Mouse (Mus musculus) MEL (cell line): ENCODE measurements at regions not wholly inside any gene's neighbourhood (a gene's known extent, or its start where the extent isn't known, plus 50 kb on each side); places are given as distances from the start of the nearest gene placed in this dataset.

Experiments
- DNase-seq: peaks from one replicate; pipeline ENCODE4 v3.0.0; 2011; ENCODE audit warnings: low read depth, low spot score
- H3K27ac ChIP-seq: 2 replicates; pipeline ENCODE4 v1.5.1; 2012; ENCODE audit warnings: low read depth, mild to moderate bottlenecking, control low read depth, low read length, moderate library complexity; ENCODE audit not compliant: control insufficient read depth
- H3K27me3 ChIP-seq, 2 experiments: fragments of 150-350 bp in 1 of 2; sonication (generic) in 1 of 2; 2 replicates each; pipeline ENCODE4 v1.6.1; 2012; ENCODE audit warnings: low read length in 2 of 2, mild to moderate bottlenecking in 2 of 2, improper control_type of control experiment in 1 of 2, moderate library complexity in 1 of 2; ENCODE audit not compliant: insufficient read depth in 2 of 2, control insufficient read depth in 1 of 2
- H3K36me3 ChIP-seq, 2 experiments: 2 replicates each; pipeline ENCODE4 v1.6.1; 2012 to 2014; ENCODE audit warnings: low read length in 2 of 2, improper control_type of control experiment in 1 of 2, inconsistent platforms in 1 of 2, mild to moderate bottlenecking in 1 of 2; ENCODE audit not compliant: insufficient read depth in 2 of 2, control insufficient read depth in 1 of 2
- H3K4me1 ChIP-seq, 2 experiments: fragments of 150-350 bp in 1 of 2; sonication (generic) in 1 of 2; 2 replicates each; pipeline ENCODE4 v1.6.1; 2012; ENCODE audit warnings: low read length in 2 of 2, improper control_type of control experiment in 1 of 2, mild to moderate bottlenecking in 1 of 2; ENCODE audit not compliant: insufficient read depth in 2 of 2, control insufficient read depth in 1 of 2
- H3K4me3 ChIP-seq, 2 experiments: fragments of 150-350 bp in 1 of 2; sonication (generic) in 1 of 2; 2 replicates each; pipeline ENCODE4 v1.5.1; 2012; ENCODE audit warnings: low read depth in 2 of 2, low read length in 2 of 2, mild to moderate bottlenecking in 2 of 2, moderate library complexity in 2 of 2, control low read depth in 1 of 2, improper control_type of control experiment in 1 of 2; ENCODE audit not compliant: control insufficient read depth in 1 of 2, insufficient read depth in 1 of 2
- H3K79me2 ChIP-seq: 2 replicates; pipeline ENCODE4 v1.6.1; 2012; ENCODE audit warnings: mild to moderate bottlenecking, low read length, moderate library complexity; ENCODE audit not compliant: control insufficient read depth, poor library complexity, insufficient read depth
- H3K9ac ChIP-seq: 2 replicates; pipeline ENCODE4 v1.6.1; 2012; ENCODE audit warnings: low read depth, mild to moderate bottlenecking, control low read depth, low read length, moderate library complexity; ENCODE audit not compliant: control insufficient read depth, poor library complexity, severe bottlenecking
- H3K9me3 ChIP-seq: fragments of 150-350 bp; sonication (generic); replicated peaks from 2 replicates; pipeline ENCODE4 v1.6.1; 2012; ENCODE audit warnings: mild to moderate bottlenecking, low read length, improper control_type of control experiment, moderate library complexity; ENCODE audit not compliant: insufficient read depth
- CHD1 ChIP-seq: IDR thresholded peaks from 2 replicates; pipeline ENCODE4 v1.6.1; 2012; ENCODE audit warnings: low read depth, mild to moderate bottlenecking, inconsistent platforms, low read length, improper control_type of control experiment
- CTCF ChIP-seq, 3 experiments: IDR thresholded peaks in 2 of 3; conservative IDR thresholded peaks in 1 of 3; 2 replicates each; pipeline ENCODE4 v1.5.1; 2011 to 2012; ENCODE audit warnings: low read length in 3 of 3, low read depth in 2 of 3, mild to moderate bottlenecking in 2 of 3, improper control_type of control experiment in 1 of 3, inconsistent platforms in 1 of 3, mixed read lengths in 1 of 3, moderate library complexity in 1 of 3; ENCODE audit not compliant: control insufficient read depth in 1 of 3, insufficient read depth in 1 of 3, poor library complexity in 1 of 3, severe bottlenecking in 1 of 3
- ELF1 ChIP-seq: IDR thresholded peaks from 2 replicates; pipeline ENCODE4 v1.6.1; 2014; ENCODE audit warnings: low read depth, mild to moderate bottlenecking, inconsistent platforms, low read length, improper control_type of control experiment, moderate library complexity
- EP300 ChIP-seq, 2 experiments: IDR thresholded peaks; 2 replicates each; pipeline ENCODE4 v1.6.1; 2011; ENCODE audit warnings: improper control_type of control experiment in 2 of 2, low read length in 2 of 2, low read depth in 1 of 2, mild to moderate bottlenecking in 1 of 2
- HCFC1 ChIP-seq: IDR thresholded peaks from 2 replicates; pipeline ENCODE4 v1.6.1; 2012; ENCODE audit warnings: low read depth, mild to moderate bottlenecking, inconsistent platforms, low read length, improper control_type of control experiment, moderate library complexity
- KAT2A ChIP-seq: conservative IDR thresholded peaks from 2 replicates; pipeline ENCODE4 v1.6.1; 2012; ENCODE audit warnings: low read depth, low read length, improper control_type of control experiment, inconsistent platforms
- MAFK ChIP-seq: IDR thresholded peaks from 2 replicates; pipeline ENCODE4 v1.6.1; 2011; ENCODE audit warnings: low read depth, mild to moderate bottlenecking, low read length, improper control_type of control experiment, borderline replicate concordance
- MAX ChIP-seq: IDR thresholded peaks from 2 replicates; pipeline ENCODE4 v1.6.1; 2011; ENCODE audit warnings: low read length, improper control_type of control experiment
- MYB ChIP-seq: IDR thresholded peaks from 2 replicates; pipeline ENCODE4 v1.6.1; 2011; ENCODE audit warnings: mild to moderate bottlenecking, low read depth, low read length, improper control_type of control experiment
- NELFE ChIP-seq: IDR thresholded peaks from 2 replicates; pipeline ENCODE4 v1.6.1; 2011; ENCODE audit warnings: low read depth, low read length, improper control_type of control experiment
- POLR2AphosphoS2 ChIP-seq: IDR thresholded peaks from 2 replicates; pipeline ENCODE4 v1.6.1; 2011; ENCODE audit warnings: low read length, improper control_type of control experiment
- POLR2AphosphoS5 ChIP-seq: IDR thresholded peaks from 2 replicates; pipeline ENCODE4 v1.6.1; 2012; ENCODE audit warnings: low read depth, borderline replicate concordance, mild to moderate bottlenecking, inconsistent platforms, low read length, moderate library complexity, mixed read lengths
- RCOR1 ChIP-seq: IDR thresholded peaks from 2 replicates; pipeline ENCODE4 v1.6.1; 2012; ENCODE audit warnings: low read depth, mild to moderate bottlenecking, inconsistent platforms, low read length, improper control_type of control experiment
- SIN3A ChIP-seq: IDR thresholded peaks from 2 replicates; pipeline ENCODE4 v1.6.1; 2012; ENCODE audit warnings: low read length, improper control_type of control experiment, inconsistent platforms
- SMC3 ChIP-seq: IDR thresholded peaks from 2 replicates; pipeline ENCODE4 v1.6.1; 2011; ENCODE audit warnings: low read depth, low read length, improper control_type of control experiment
- TAL1 ChIP-seq: IDR thresholded peaks from 2 replicates; pipeline ENCODE4 v1.6.1; 2012; ENCODE audit warnings: mild to moderate bottlenecking, inconsistent platforms, low read length, moderate library complexity, mixed read lengths
- TBP ChIP-seq: IDR thresholded peaks from 2 replicates; pipeline ENCODE4 v1.8.0; 2011; ENCODE audit warnings: low read depth, low read length, improper control_type of control experiment
- ZC3H11A ChIP-seq: IDR thresholded peaks from 2 replicates; pipeline ENCODE4 v1.6.1; 2012; ENCODE audit warnings: low read depth, mild to moderate bottlenecking, inconsistent platforms, low read length, improper control_type of control experiment
- ZKSCAN1 ChIP-seq: IDR thresholded peaks from 2 replicates; pipeline ENCODE4 v1.6.1; 2012; ENCODE audit warnings: low read depth, mild to moderate bottlenecking, inconsistent platforms, low read length, improper control_type of control experiment, moderate library complexity
- ZMIZ1 ChIP-seq: IDR thresholded peaks from 2 replicates; pipeline ENCODE4 v1.6.1; 2012; ENCODE audit warnings: low read depth, mild to moderate bottlenecking, inconsistent platforms, low read length, improper control_type of control experiment, moderate library complexity
- ZNF384 ChIP-seq: IDR thresholded peaks from 2 replicates; pipeline ENCODE4 v1.6.1; 2012; ENCODE audit warnings: low read depth, mild to moderate bottlenecking, inconsistent platforms, low read length, improper control_type of control experiment

- TF ChIP-seq ZKSCAN1 (no peak), RCOR1 (no peak), CTCF (IDR thresholded peaks at IDR 0.05 in 2 of 3, conservative IDR thresholded peaks at IDR 0.05 in 1 of 3; ENCODE audit: control insufficient read depth in 1 of 3, insufficient read depth in 1 of 3, low read depth in 2 of 3, low read length in 3 of 3, poor library complexity in 1 of 3, severe bottlenecking in 1 of 3) (no peak), MAFK (no peak)
- TF ChIP-seq, all 39 proteins: peak for 0
- Histone ChIP-seq H3K4me1 (no peaks in the 10 kb centered on the region), H3K27ac (no peak overlapping the region), H3K27me3 (no peaks in the 10 kb centered on the region), H3K9ac (no peak overlapping the region), H3K36me3 (no peaks in the 10 kb centered on the region), H3K79me2 (no peaks in the 10 kb centered on the region), H3K4me3 (no peak overlapping the region), H3K9me3 (no peaks in the 10 kb centered on the region)
- no peak for DNase-seq
Measured at GRCm38 (mm10) chr2:172766403-172766802, 173.7 kb downstream of the Bmp7 start.

- Histone ChIP-seq H3K9ac (no peak overlapping the region), H3K9me3 (no peaks in the 10 kb centered on the region), H3K4me3 (no peak overlapping the region), H3K4me1 (no peaks in the 10 kb centered on the region), H3K27me3 (no peaks in the 10 kb centered on the region), H3K36me3 (no peaks in the 10 kb centered on the region), H3K79me2 (no peaks in the 10 kb centered on the region), H3K27ac (no peak overlapping the region)
- DNase-seq, result no peak
- TF ChIP-seq CTCF (IDR thresholded peaks at IDR 0.05 in 2 of 3, conservative IDR thresholded peaks at IDR 0.05 in 1 of 3; ENCODE audit: control insufficient read depth in 1 of 3, insufficient read depth in 1 of 3, low read depth in 2 of 3, low read length in 3 of 3, poor library complexity in 1 of 3, severe bottlenecking in 1 of 3) (no peak), POLR2AphosphoS5 (no peak), KAT2A (no peak), ZKSCAN1 (no peak), HCFC1 (no peak), CHD1 (no peak), EP300 (IDR thresholded peaks at IDR 0.05; ENCODE audit: low read depth in 1 of 2, low read length in 2 of 2) (no peak), TAL1 (no peak), POLR2AphosphoS2 (no peak), ZMIZ1 (no peak), ELF1 (no peak), TBP (no peak), MYB (no peak), MAX (no peak), SMC3 (no peak), ZC3H11A (no peak), NELFE (no peak), MAFK (no peak), ZNF384 (no peak), SIN3A (no peak)
Measured at GRCm38 (mm10) chr2:172768756-172769155, 171.4 kb downstream of the Bmp7 start.
